Mouse (Mus musculus) stomach, embryonic 16.5 days (tissue): ENCODE measurements around the gene Fcgr1. TPM values are rescaled to one million over a fixed set of nuclear protein-coding genes. Genes with fewer than 3 reads are reported as not detected.
"Not testable (repeated sequence)": the region's sequence is repeated elsewhere in the genome, so short reads cannot be mapped to it uniquely, and the experiment has no call there.

Experiments
- ATAC-seq: fragments of 200-750 bp; cut with Nextera tagmentation; 2 replicates; pipeline ENCODE4 v1.8.0; 2017; ENCODE audit warnings: moderate number of reproducible peaks, moderate TSS enrichment; ENCODE audit not compliant: insufficient read depth, low FRiP score
- H3K27ac ChIP-seq: fragments of 300-500 bp; sonication (generic); 2 replicates; pipeline ENCODE4 v1.5.1; 2014; ENCODE audit warnings: low read length
- H3K27me3 ChIP-seq: fragments of 300-500 bp; sonication (generic); 2 replicates; pipeline ENCODE4 v1.6.1; 2014; ENCODE audit warnings: low read length, control low read depth, mixed read lengths; ENCODE audit not compliant: control insufficient read depth, insufficient read depth
- H3K36me3 ChIP-seq: fragments of 300-500 bp; sonication (generic); 2 replicates; pipeline ENCODE4 v1.6.1; 2014; ENCODE audit warnings: low read length; ENCODE audit not compliant: control insufficient read depth, insufficient read depth
- H3K4me1 ChIP-seq: fragments of 300-500 bp; sonication (generic); 2 replicates; pipeline ENCODE4 v1.6.1; 2014; ENCODE audit warnings: low read length, control low read depth, mixed read lengths; ENCODE audit not compliant: control insufficient read depth, insufficient read depth
- H3K4me2 ChIP-seq: fragments of 300-500 bp; sonication (generic); 2 replicates; pipeline ENCODE4 v1.6.1; 2014; ENCODE audit warnings: low read depth, low read length, mixed read lengths
- H3K4me3 ChIP-seq: fragments of 300-500 bp; sonication (generic); replicated peaks from 2 replicates; pipeline ENCODE4 v1.5.1; 2014; ENCODE audit warnings: mild to moderate bottlenecking, low read length
- H3K9ac ChIP-seq: fragments of 300-500 bp; sonication (generic); 2 replicates; pipeline ENCODE4 v1.6.1; 2014; ENCODE audit warnings: low read length
- H3K9me3 ChIP-seq: fragments of 300-500 bp; sonication (generic); replicated peaks from 2 replicates; pipeline ENCODE4 v1.6.1; 2016; ENCODE audit warnings: low read length, control low read depth; ENCODE audit not compliant: control insufficient read depth
- WGBS: fragments of 180-500 bp; shearing (Covaris S2); extraction: QIAGEN DNeasy Blood & Tissue Kit; methylation state at CpG from one replicate; pipeline ENCODE4 v1.1.7; 2014; 5-methylcytosine and 5-hydroxymethylcytosine counted together
- polyA plus RNA-seq: library from polyadenylated mRNA; unstranded; fragments of >200 nt; fragmentation: Nextera tagmentation; extraction: Ambion mirVana; gene quantifications from 2 replicates; pipeline ENCODE4 v1.2.1, GENCODE M21; 2015

Fcgr1 gene
- polyA plus RNA-seq, result 3.0 and 3.4 TPM in 2 replicates

DNA sequence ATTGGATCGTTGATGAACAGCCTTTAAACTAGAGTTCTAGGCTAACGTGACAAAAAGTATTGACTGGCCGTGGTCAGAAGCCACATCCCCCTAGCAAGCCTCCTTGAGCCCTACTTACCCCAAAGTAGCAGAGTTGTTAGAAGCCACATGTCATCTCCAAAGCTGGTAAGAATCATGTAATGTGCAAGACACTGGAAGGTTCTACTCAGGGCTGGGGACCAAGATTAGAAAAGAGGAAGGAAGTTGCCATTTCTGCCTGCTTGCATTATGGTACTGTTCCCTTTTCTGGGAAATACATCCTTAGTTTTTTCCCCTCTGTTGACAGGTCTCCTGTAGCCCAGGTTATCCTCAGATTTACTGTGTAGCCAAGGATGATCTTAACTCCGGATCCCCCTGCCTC, at the start of gene Fcgr1:
Gene Fcgr1 (minus strand): TSS at position 183 of the 400 bp plus-strand sequence.
- H3K4me1 ChIP-seq, result no peaks in the 10 kb centered on the region
- no peak within 1 kb of the TSS for H3K27ac ChIP-seq
- H3K9me3 ChIP-seq, result no peaks in the 10 kb centered on the region
- no peaks in the 10 kb centered on the region for H3K36me3 ChIP-seq
- no peaks in the 10 kb centered on the region for H3K27me3 ChIP-seq
- WGBS, result 73% methylated on average over 4 of the region's 4 CpGs
- no peak within 1 kb of the TSS for H3K4me2 ChIP-seq
- ATAC-seq, result no peak
- no peak within 1 kb of the TSS for H3K4me3 ChIP-seq
- 0 out of 2 replicates have a peak within 1 kb of the TSS, but pooled peaks have one; percentile 31 for H3K9ac ChIP-seq

DNA sequence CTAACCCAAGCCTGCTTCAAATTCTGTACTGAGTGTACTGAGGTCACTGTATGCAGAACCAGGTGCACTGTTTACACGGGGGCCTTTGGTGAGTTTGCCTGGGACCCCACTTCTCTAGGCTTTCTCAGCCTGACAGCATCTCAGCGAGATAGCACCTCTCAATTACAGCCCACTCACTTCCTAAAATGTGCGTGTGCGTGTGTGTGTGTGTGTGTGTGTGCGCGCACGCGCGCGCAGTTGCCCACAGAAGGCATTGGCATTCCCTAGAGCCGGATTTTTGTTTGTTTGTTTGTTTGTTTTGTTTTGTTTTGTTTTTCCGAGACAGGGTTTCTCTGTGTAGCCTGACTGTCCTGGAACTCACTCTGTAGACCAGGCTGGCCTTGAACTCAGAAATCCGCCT, 48.9 kb upstream of the Fcgr1 start:
- not testable (repeated sequence) for H3K27ac ChIP-seq, H3K9ac ChIP-seq, ATAC-seq, H3K9me3 ChIP-seq, H3K4me3 ChIP-seq, H3K4me1 ChIP-seq, H3K4me2 ChIP-seq, H3K36me3 ChIP-seq
- WGBS, result 45% methylated on average over 12 of the region's 13 CpGs
- peaks cover 40% of the 10 kb centered on the region for H3K27me3 ChIP-seq

DNA sequence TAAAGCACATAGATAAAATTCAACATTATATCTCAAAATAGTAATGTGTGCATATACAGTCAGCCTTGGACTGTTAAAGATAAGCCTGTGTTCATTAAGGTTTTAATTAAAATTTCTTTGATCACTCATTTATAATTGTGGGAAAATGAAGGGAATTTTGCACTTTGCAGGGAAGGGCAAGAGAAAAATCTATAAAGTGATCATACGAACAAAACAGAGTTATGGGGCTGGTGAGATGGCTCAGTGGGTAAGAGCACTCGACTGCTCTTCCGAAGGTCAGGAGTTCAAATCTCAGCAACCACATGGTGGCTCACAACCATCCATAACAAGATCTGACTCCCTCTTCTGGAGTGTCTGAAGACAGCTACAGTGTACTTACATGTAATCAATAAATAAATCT, 48.3 kb upstream of the Fcgr1 start:
- H3K27me3 ChIP-seq, result peaks cover 45% of the 10 kb centered on the region
- not testable (repeated sequence) for ATAC-seq, H3K4me1 ChIP-seq, H3K4me2 ChIP-seq, H3K4me3 ChIP-seq, H3K36me3 ChIP-seq, H3K9me3 ChIP-seq, H3K9ac ChIP-seq, H3K27ac ChIP-seq
- 38% methylated on average over 3 of the region's 3 CpGs for WGBS

DNA sequence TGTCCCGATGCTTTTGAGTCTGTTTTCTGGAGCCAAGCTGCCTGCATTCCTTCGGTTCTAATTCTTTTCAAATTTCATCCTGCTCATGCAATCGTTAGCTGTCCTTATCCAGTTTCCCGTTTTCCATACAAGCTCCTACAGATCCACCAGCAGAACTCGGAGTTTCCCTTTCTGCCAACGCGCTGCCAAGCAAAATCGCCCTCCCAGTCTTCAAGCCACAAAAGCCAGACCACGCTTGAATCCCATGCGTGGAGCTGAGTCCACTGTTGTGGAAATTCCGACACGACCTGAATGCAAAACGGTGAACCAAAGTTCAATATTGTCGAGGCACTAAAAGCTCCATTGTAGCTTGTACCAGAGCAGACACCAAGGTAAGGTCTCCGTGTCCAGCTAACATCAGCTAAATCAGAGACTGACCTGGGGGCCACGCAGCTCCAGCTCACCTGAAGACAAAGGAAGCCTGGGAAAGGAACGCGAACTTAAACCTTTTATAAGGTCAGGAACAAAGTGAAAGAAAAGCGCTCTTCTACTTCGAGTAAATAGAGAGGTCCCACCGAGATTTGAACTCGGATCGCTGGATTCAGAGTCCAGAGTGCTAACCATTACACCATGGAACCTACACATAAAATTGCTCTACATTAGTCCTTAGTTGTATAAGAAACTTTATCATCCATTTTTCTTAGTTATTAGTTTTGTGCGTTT, 47.0 kb upstream of the Fcgr1 start:
- Histone ChIP-seq H3K27ac (no peak overlapping the region), H3K4me3 (peak overlapping the region; percentile 16; the same call in 1 of the 2 replicates), H3K9ac (no peak overlapping the region), H3K9me3 (no peaks in the 10 kb centered on the region), H3K4me1 (no peaks in the 10 kb centered on the region), H3K27me3 (peaks cover 58% of the 10 kb centered on the region), H3K36me3 (no peaks in the 10 kb centered on the region), H3K4me2 (peak overlapping the region; percentile 31)
- WGBS, result 3% methylated on average over 24 of the region's 24 CpGs
- 0 out of 2 replicates have a peak, but pooled peaks have one; percentile 44 for ATAC-seq

DNA sequence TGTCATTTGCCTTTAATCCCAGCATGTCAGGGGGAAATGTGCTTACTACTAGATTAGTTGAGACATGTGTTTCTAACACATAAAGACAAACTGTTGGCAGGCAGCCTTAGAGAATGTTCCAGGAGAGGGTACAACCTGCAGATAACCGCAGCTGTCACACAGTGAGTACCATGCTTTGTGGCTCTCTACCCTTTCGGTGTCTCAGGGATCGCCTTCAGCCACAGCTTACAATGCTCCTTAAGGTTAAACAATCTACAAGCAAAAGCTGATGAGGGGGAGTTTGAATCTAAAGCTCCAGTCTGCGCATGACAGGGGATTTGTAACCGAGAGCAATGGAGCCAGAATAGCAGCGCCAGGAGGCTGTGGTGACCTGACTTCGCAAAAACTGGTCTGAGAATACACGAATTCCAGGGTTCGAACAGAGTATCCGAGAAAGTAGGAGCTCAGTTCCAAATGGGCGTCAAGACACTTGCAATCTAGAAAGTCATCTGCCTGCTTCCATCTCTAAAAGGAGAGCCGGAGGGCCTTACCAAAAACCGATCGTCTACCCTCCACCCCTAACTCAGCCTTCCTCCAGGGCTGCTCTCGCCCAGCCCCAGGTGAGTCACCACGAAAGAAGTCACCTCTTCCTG, 45.2 kb upstream of the Fcgr1 start:
- no peaks in the 10 kb centered on the region for H3K9me3 ChIP-seq
- H3K27me3 ChIP-seq, result peaks cover 56% of the 10 kb centered on the region
- H3K4me2 ChIP-seq, result no peak overlapping the region
- no peaks in the 10 kb centered on the region for H3K36me3 ChIP-seq
- no peak overlapping the region for H3K4me3 ChIP-seq
- H3K27ac ChIP-seq, result no peak overlapping the region
- ATAC-seq, result no peak
- no peak overlapping the region for H3K9ac ChIP-seq
- WGBS, result 39% methylated on average over 16 of the region's 16 CpGs
- no peaks in the 10 kb centered on the region for H3K4me1 ChIP-seq

DNA sequence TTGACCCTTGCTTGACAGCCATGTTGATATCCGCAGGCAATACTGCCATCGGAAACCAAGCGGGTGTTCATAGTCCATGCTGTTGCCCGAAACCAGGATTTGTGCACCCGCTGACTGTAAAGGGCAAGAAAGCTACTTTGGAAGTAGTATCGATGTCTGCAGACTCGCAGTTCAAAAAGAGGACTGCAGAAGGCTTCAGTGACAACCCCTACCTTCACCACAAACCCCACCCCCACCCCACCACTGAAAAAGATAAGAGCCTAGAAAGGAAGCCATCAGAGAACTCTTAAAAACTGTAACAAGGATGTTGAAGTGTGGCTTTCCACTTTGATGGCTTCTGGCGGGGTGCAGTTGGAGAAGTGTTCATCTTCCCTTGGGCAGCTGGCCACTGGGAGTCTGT, 44.3 kb upstream of the Fcgr1 start:
- Histone ChIP-seq H3K27ac (no peak overlapping the region), H3K9ac (no peak overlapping the region), H3K4me3 (no peak overlapping the region), H3K4me2 (no peak overlapping the region), H3K36me3 (no peaks in the 10 kb centered on the region), H3K27me3 (peaks cover 62% of the 10 kb centered on the region), H3K9me3 (no peaks in the 10 kb centered on the region), H3K4me1 (no peaks in the 10 kb centered on the region)
- WGBS, result 85% methylated on average over 8 of the region's 8 CpGs
- no peak for ATAC-seq

DNA sequence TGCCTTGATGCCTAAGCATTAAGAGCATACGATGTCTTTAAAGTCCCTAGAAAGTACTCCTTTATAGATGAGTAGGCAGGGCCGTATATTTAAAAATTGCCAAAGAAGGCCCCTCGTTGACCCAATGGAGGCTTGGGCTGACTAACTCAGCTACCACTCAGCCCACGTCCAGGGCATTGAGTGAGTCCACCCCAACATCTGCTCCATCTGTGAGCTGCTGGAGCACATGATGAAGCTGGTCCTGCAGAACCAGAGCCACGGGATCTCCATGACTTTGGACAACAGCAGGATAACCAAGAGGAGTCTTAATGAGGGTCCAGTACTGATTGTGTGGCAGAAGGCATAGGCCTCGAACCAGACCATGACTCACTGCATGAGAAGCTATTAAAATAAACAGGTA, 43.5 kb upstream of the Fcgr1 start:
- Histone ChIP-seq H3K27ac (no peak overlapping the region), H3K4me2 (no peak overlapping the region)
- WGBS, result 86% methylated on average over 6 of the region's 6 CpGs

DNA sequence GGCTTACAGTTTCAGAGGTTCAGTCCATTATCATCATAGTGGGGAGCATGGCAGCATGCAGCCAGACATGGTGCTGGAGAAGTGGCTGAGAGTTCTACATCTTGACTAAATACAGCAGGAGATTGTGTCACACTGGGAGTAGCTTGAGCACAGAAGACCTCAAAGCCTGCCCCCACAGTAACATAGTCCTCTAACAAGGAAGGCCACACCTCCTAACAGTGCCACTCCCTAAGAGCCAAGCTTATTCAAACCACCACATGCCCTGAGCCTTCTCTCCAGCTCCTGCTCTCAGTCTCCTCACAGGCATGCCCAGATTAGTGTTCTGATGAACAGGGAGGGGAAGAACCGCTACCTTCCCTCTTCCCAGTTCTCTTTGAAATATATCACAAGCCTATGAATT, 42.9 kb upstream of the Fcgr1 start:
- Histone ChIP-seq H3K27me3 (peaks cover 73% of the 10 kb centered on the region), H3K4me1 (0 out of 2 replicates have a peak, but pooled peaks cover 3% of the 10 kb centered on the region), H3K4me3 (no peak overlapping the region), H3K4me2 (no peak overlapping the region), H3K9me3 (no peaks in the 10 kb centered on the region), H3K9ac (no peak overlapping the region), H3K36me3 (no peaks in the 10 kb centered on the region), H3K27ac (no peak overlapping the region)
- 79% methylated on average over 1 of the region's 1 CpGs for WGBS
- ATAC-seq, result no peak

More for the DNA sequence above, 43.5 kb upstream of the Fcgr1 start:
- Histone ChIP-seq H3K9me3 (no peaks in the 10 kb centered on the region), H3K9ac (no peak overlapping the region), H3K4me3 (no peak overlapping the region), H3K4me1 (no peaks in the 10 kb centered on the region), H3K36me3 (no peaks in the 10 kb centered on the region), H3K27me3 (peaks cover 66% of the 10 kb centered on the region)
- no peak for ATAC-seq

DNA sequence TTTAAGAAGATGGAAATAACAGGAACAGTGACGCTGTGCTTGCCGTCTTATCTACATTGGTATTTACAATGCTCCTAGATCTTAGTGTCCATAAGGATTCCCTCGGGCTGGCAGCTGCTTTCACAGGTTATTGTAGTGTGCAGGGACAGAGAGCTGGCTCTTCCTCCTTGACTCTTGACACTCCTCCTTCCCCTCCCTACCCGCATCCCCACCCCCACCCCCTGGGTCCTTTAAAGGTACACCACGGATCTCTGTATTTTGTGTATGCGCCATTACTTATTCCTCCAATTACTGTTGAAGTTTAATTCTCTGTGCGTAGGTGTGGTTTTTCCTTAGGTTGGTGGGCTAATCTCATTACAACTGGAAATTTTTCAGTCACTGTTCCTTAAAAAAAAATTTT, 41.8 kb upstream of the Fcgr1 start:
- Histone ChIP-seq H3K36me3 (no peaks in the 10 kb centered on the region), H3K27ac (no peak overlapping the region), H3K9me3 (no peaks in the 10 kb centered on the region), H3K4me1 (0 out of 2 replicates have a peak, but pooled peaks cover 3% of the 10 kb centered on the region), H3K27me3 (peaks cover 77% of the 10 kb centered on the region), H3K4me3 (no peak overlapping the region), H3K9ac (no peak overlapping the region), H3K4me2 (no peak overlapping the region)
- 20% methylated on average over 7 of the region's 7 CpGs for WGBS
- no peak for ATAC-seq
